Mouse (Mus musculus) kidney, postnatal 10 days (tissue): Measurements from ENCODE around the gene Olfr944.

ENCODE experiments used
- DNase-seq: peaks from one replicate; pipeline ENCODE4 v3.0.0; 2021; ENCODE audit warnings: mixed read lengths

Olfr944 gene

DNA sequence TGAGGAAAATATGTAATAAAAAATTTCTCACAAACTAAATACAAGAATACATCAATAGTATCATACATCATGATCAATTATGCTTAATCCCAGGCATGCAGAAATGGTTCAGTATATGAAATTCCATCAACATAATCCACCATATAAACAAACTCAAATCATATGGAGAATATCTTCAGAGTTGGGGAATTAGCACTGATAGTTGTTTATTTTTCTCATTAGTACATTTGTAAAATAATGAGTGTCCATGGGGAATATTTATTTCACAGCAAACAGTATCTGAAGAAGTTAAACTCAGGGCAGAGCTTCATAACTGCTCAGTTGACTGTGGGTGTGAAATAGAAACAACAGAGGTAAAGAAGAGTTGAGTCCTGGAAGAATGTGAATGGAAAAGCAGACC is at the start of gene Olfr944:
TSS of gene Olfr944 (plus strand) at position 301 of the 400 bp plus-strand sequence.
- DNase-seq = no peak

DNA sequence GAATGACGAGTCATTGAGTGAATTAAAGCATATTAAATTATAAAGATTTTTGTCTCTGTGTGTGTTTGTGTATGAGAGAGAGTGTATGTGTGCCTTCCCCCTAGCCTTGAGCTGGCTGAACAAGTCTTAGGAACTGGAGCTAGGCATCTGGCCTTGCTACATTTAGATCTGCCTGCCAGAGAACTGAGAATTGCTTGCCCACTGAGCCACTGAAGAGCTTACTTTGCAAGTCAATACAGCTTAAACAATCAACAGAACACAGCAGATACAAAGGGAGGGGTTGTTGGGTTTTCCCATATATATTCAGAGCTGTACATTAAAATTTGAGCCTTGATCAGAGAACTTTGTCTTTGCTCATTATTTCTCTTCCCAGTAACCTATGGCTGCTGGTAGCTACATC is 49.3 kb upstream of the Olfr944 start:
- no peak for DNase-seq

DNA sequence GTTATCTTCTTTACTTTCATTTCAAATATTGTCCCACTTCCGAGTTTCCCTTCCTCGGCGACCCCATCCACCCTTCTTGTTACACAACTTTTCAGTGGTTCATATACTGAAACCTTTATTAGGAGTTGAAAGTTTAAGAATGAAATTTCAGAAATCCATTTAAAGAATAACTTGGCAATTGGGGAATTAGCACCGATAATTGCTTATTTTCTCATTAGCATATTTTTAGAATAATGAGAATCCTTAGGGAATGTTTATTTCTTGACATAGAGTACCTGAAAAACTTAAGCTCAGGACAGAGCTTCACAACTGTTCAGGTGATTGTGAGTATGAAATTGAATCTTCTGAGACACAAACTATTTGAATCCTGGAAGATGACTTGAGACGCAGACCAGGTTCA is 35.7 kb upstream of the Olfr944 start, which contains the start of gene Olfr943:
TSS of gene Olfr943 (plus strand) at position 301 of the 400 bp plus-strand sequence.
- DNase-seq = no peak

DNA sequence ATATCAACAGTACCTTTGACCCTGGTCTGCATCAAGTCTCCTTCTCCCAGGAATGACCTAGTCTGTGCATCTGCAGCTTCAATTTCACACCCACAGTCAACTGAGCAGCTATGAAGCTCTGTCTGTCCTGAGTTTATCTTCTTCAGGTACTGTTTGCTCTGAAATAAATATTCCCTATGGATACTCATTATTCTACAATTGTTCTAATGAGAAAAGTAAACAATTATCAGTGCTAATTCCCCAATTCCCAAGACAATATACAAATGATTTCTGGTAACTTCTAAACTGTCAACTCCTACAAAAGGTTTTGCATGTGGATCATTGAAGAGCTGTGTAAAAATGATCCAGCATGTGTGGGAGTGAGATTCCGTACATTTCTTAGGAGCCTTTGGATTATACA is 48.2 kb downstream of the Olfr944 start, which contains the start of gene Olfr1537:
TSS of gene Olfr1537 (minus strand) at position 101 of the 400 bp plus-strand sequence.
- DNase-seq = no peak
